Mouse (Mus musculus) CH12.LX (cell line): ENCODE results near the gene Bach2. TPM values are rescaled to one million over a fixed set of nuclear protein-coding genes. Genes with fewer than 3 reads are reported as not detected.

Experiments used
- DNase-seq: peaks from one replicate; pipeline ENCODE4 v3.0.0-alpha.2; 2013; ENCODE audit errors: extremely low read depth
- H3K27ac ChIP-seq: 2 replicates; pipeline ENCODE4 v1.5.1; 2012; ENCODE audit warnings: low read depth, mild to moderate bottlenecking, control low read depth, moderate library complexity; ENCODE audit not compliant: insufficient read depth
- H3K27me3 ChIP-seq: replicated peaks from 2 replicates; pipeline ENCODE3; 2012; ENCODE audit warnings: inconsistent platforms
- H3K36me3 ChIP-seq, 2 experiments: replicated peaks in 1 of 2; 2 replicates each; pipeline versions ENCODE3 to v1.6.1; 2012; ENCODE audit warnings: inconsistent platforms in 1 of 2, low read length in 1 of 2, mild to moderate bottlenecking in 1 of 2, mixed read lengths in 1 of 2, moderate library complexity in 1 of 2; ENCODE audit not compliant: control insufficient read depth in 1 of 2, insufficient read depth in 1 of 2
- H3K4me1 ChIP-seq, 2 experiments: 2 replicates each; pipeline ENCODE4 v1.6.1; 2012; ENCODE audit warnings: inconsistent platforms in 1 of 2, moderate library complexity in 1 of 2; ENCODE audit not compliant: insufficient read depth in 2 of 2, control insufficient read depth in 1 of 2
- H3K4me2 ChIP-seq: 2 replicates; pipeline ENCODE4 v1.6.1; 2012; ENCODE audit warnings: low read depth, mild to moderate bottlenecking, control low read depth; ENCODE audit not compliant: poor library complexity, insufficient read depth, severe bottlenecking
- H3K4me3 ChIP-seq, 3 experiments: fragments of 150-350 bp in 1 of 3; sonication (generic) in 1 of 3; replicated peaks in 1 of 3; 2 replicates each; pipeline versions ENCODE3 to v1.5.1; 2011 to 2012; ENCODE audit warnings: low read depth in 2 of 3, low read length in 2 of 3, mild to moderate bottlenecking in 2 of 3, moderate library complexity in 2 of 3, control low read depth in 1 of 3, improper control_type of control experiment in 1 of 3, inconsistent platforms in 1 of 3, mixed read lengths in 1 of 3; ENCODE audit not compliant: poor library complexity in 1 of 3
- H3K79me2 ChIP-seq: replicated peaks from 2 replicates; pipeline ENCODE4 v1.6.1; 2012; ENCODE audit warnings: mild to moderate bottlenecking, moderate library complexity; ENCODE audit not compliant: control insufficient read depth, poor library complexity, insufficient read depth, severe bottlenecking; ENCODE audit errors: extremely low read depth
- H3K9ac ChIP-seq: 2 replicates; pipeline ENCODE4 v1.6.1; 2012; ENCODE audit warnings: low read depth, mild to moderate bottlenecking, control low read depth, moderate library complexity; ENCODE audit not compliant: insufficient read depth
- H3K9me3 ChIP-seq: replicated peaks from 2 replicates; pipeline ENCODE3; 2012; ENCODE audit warnings: low read length, inconsistent platforms, mixed read lengths
- CHD1 ChIP-seq: IDR thresholded peaks from 2 replicates; pipeline ENCODE4 v1.6.1; 2012; ENCODE audit warnings: low read depth, low read length, improper control_type of control experiment, inconsistent platforms
- ELF1 ChIP-seq: IDR thresholded peaks from 2 replicates; pipeline ENCODE4 v1.6.1; 2014; ENCODE audit warnings: low read depth, mild to moderate bottlenecking, inconsistent platforms, low read length, improper control_type of control experiment
- EP300 ChIP-seq: IDR thresholded peaks from 2 replicates; pipeline ENCODE4 v1.6.1; 2011; ENCODE audit warnings: low read length, improper control_type of control experiment
- ETS1 ChIP-seq: conservative IDR thresholded peaks from 2 replicates; pipeline ENCODE4 v1.6.1; 2012; ENCODE audit warnings: low read depth, mild to moderate bottlenecking, inconsistent platforms, low read length, improper control_type of control experiment, moderate library complexity
- JUN ChIP-seq: IDR thresholded peaks from 2 replicates; pipeline ENCODE4 v1.6.1; 2011; ENCODE audit warnings: low read depth, mild to moderate bottlenecking, low read length, improper control_type of control experiment, moderate library complexity; ENCODE audit not compliant: insufficient read depth
- JUND ChIP-seq: conservative IDR thresholded peaks from 2 replicates; pipeline ENCODE4 v1.6.1; 2011; ENCODE audit warnings: low read depth, low read length, improper control_type of control experiment
- MAX ChIP-seq: IDR thresholded peaks from 2 replicates; pipeline ENCODE4 v1.6.1; 2011; ENCODE audit warnings: low read length, improper control_type of control experiment
- MYC ChIP-seq: IDR thresholded peaks from 2 replicates; pipeline ENCODE4 v1.6.1; 2011; ENCODE audit warnings: low read depth, mild to moderate bottlenecking, improper control_type of control experiment, low read length
- NELFE ChIP-seq: IDR thresholded peaks from 2 replicates; pipeline ENCODE4 v1.6.1; 2011; ENCODE audit warnings: low read depth, low read length, improper control_type of control experiment
- NRF1 ChIP-seq: IDR thresholded peaks from 2 replicates; pipeline ENCODE4 v1.6.1; 2014; ENCODE audit warnings: low read depth, mild to moderate bottlenecking, inconsistent platforms, low read length, improper control_type of control experiment, moderate library complexity
- PAX5 ChIP-seq: IDR thresholded peaks from 2 replicates; pipeline ENCODE4 v1.6.1; 2012; ENCODE audit warnings: low read length, inconsistent platforms, mixed read lengths
- POLR2AphosphoS2 ChIP-seq: IDR thresholded peaks from 2 replicates; pipeline ENCODE4 v1.6.1; 2011; ENCODE audit warnings: low read depth, low read length, improper control_type of control experiment
- RAD21 ChIP-seq: IDR thresholded peaks from 2 replicates; pipeline ENCODE4 v1.6.1; 2011; ENCODE audit warnings: low read depth, mild to moderate bottlenecking, low read length, improper control_type of control experiment, moderate library complexity
- SIN3A ChIP-seq: IDR thresholded peaks from 2 replicates; pipeline ENCODE4 v1.6.1; 2012; ENCODE audit warnings: low read length, improper control_type of control experiment, inconsistent platforms
- SMC3 ChIP-seq: IDR thresholded peaks from 2 replicates; pipeline ENCODE4 v1.6.1; 2011; ENCODE audit warnings: low read depth, low read length, improper control_type of control experiment
- UBTF ChIP-seq: IDR thresholded peaks from 2 replicates; pipeline ENCODE4 v1.6.1; 2012; ENCODE audit warnings: low read depth, mild to moderate bottlenecking, inconsistent platforms, low read length, improper control_type of control experiment, moderate library complexity
- USF1 ChIP-seq: IDR thresholded peaks from 2 replicates; pipeline ENCODE4 v1.6.1; 2014; ENCODE audit warnings: low read depth, mild to moderate bottlenecking, inconsistent platforms, low read length, improper control_type of control experiment
- ZC3H11A ChIP-seq: IDR thresholded peaks from 2 replicates; pipeline ENCODE4 v1.6.1; 2012; ENCODE audit warnings: low read depth, mild to moderate bottlenecking, inconsistent platforms, low read length, improper control_type of control experiment
- ZKSCAN1 ChIP-seq: IDR thresholded peaks from 2 replicates; pipeline ENCODE4 v1.6.1; 2012; ENCODE audit warnings: low read depth, inconsistent platforms, low read length, improper control_type of control experiment, borderline replicate concordance
- ZNF384 ChIP-seq: IDR thresholded peaks from 2 replicates; pipeline ENCODE4 v1.6.1; 2012; ENCODE audit warnings: low read depth, low read length, improper control_type of control experiment, inconsistent platforms
- dilution Hi-C: fragments of 300-500 bp; cut with MboI; formaldehyde crosslinking; loops from 2 replicates; pipeline ENCODE4 v1.14.3; 2020; ENCODE audit warnings: low sequenced_read_pairs; ENCODE audit not compliant: extremely low pct_unique_long_range_greater_than_20kb, extremely low pct_ligation_motif_present
- in situ Hi-C: fragments of 300-500 bp; cut with MboI; formaldehyde crosslinking; loops from 3 replicates; pipeline ENCODE4 v1.14.3; 2019; ENCODE audit warnings: low sequenced_read_pairs, low pct_ligation_motif_present, low pct_unique_long_range_greater_than_20kb, mixed read lengths
- polyA plus RNA-seq: library from polyadenylated mRNA; unstranded; fragments of >175 nt; gene quantifications from 2 replicates; pipeline ENCODE4 v1.2.1, GENCODE M21; 2012; ENCODE audit warnings: low read depth; ENCODE audit not compliant: insufficient read length
- total RNA-seq, 2 experiments: library from RNA; depleted of rRNA; stranded (reverse); fragments of 300-350 nt in 1 of 2; fragments of >200 nt in 1 of 2; gene quantifications; 2 replicates each; pipeline ENCODE4 v1.2.3; 2012 to 2014

Gene Bach2
- total and polyA plus RNA-seq, 3 experiments, result 0.11 TPM; not detected in 2

- Histone ChIP-seq H3K9me3 (no peaks in the 10 kb centered on the region), H3K79me2 (no peaks in the 10 kb centered on the region), H3K27me3 (no peaks in the 10 kb centered on the region), H3K4me2 (no peak overlapping the region), H3K4me3 (no peak overlapping the region), H3K27ac (no peak overlapping the region), H3K4me1 (0 out of 4 replicates have a peak, but pooled peaks cover 0 to 2% of the 10 kb centered on the region in 2 experiments), H3K36me3 (no peaks in the 10 kb centered on the region), H3K9ac (no peak overlapping the region)
- dilution Hi-C loops, result no loop called here
- in situ Hi-C loops, result no loop called here
- TF ChIP-seq NELFE (no peak), ETS1 (no peak), SIN3A (no peak), NRF1 (no peak), USF1 (no peak), PAX5 (no peak), EP300 (no peak), MAX (no peak), JUND (no peak), UBTF (no peak)
- DNase-seq, result no peak
Observed at GRCm38 (mm10) chr4:32305036-32305615, 66.5 kb downstream of the Bach2 start.

- H3K79me2 ChIP-seq, result no peaks in the 10 kb centered on the region
- in situ Hi-C loops, result no loop called here
Observed at GRCm38 (mm10) chr4:32305683-32306082, 67.1 kb downstream of the Bach2 start.

More at GRCm38 (mm10) chr4:32305683-32306082, 67.1 kb downstream of the Bach2 start:
- Histone ChIP-seq H3K36me3 (no peaks in the 10 kb centered on the region), H3K9ac (no peak overlapping the region), H3K4me3 (no peak overlapping the region), H3K9me3 (no peaks in the 10 kb centered on the region), H3K27me3 (no peaks in the 10 kb centered on the region), H3K4me2 (no peak overlapping the region), H3K4me1 (0 out of 4 replicates have a peak, but pooled peaks cover 0 to 2% of the 10 kb centered on the region in 2 experiments), H3K27ac (no peak overlapping the region)
- TF ChIP-seq POLR2AphosphoS2, result no peak
- TF ChIP-seq JUND, result no peak
- TF ChIP-seq PAX5, result no peak
- TF ChIP-seq ZKSCAN1, result no peak
- TF ChIP-seq ZC3H11A, result no peak
- no peak for TF ChIP-seq MYC
- no peak for TF ChIP-seq ETS1
- no peak for TF ChIP-seq CHD1
- TF ChIP-seq ZNF384, result no peak
- no peak for TF ChIP-seq RAD21
- no peak for TF ChIP-seq JUN
- TF ChIP-seq MAX, result no peak
- no peak for TF ChIP-seq SMC3
- no peak for TF ChIP-seq NELFE
- TF ChIP-seq ELF1, result no peak
- dilution Hi-C loops, result no loop called here
- DNase-seq, result no peak
